Mouse (Mus musculus) gastrocnemius, postnatal 10 days (tissue): ENCODE measurements around the gene Pgm2l1. TPM values are rescaled to one million over a fixed set of nuclear protein-coding genes. Genes with fewer than 3 reads are reported as not detected.

ENCODE experiments used
- DNase-seq: peaks from one replicate; pipeline ENCODE4 v3.0.0; 2021; ENCODE audit warnings: mixed read lengths
- total RNA-seq, 2 experiments: library from RNA; stranded (reverse); gene quantifications; 2 replicates each; pipeline ENCODE4 v1.2.3; 2021

Gene Pgm2l1
- total RNA-seq, 2 experiments from 2014 or later = 11.4 to 11.5 TPM

GRCm38 (mm10) chr7:100293546-100293945 lies 66.4 kb downstream of the Pgm2l1 start:
- no peak for DNase-seq

GRCm38 (mm10) chr7:100295745-100296144 lies 68.6 kb downstream of the Pgm2l1 start:
- DNase-seq = no peak

GRCm38 (mm10) chr7:100296699-100297098 lies 69.5 kb downstream of the Pgm2l1 start:
- no peak for DNase-seq

GRCm38 (mm10) chr7:100298861-100299510 lies 71.8 kb downstream of the Pgm2l1 start:
- DNase-seq = no peak

GRCm38 (mm10) chr7:100301390-100301789 lies 74.2 kb downstream of the Pgm2l1 start:
- DNase-seq = no peak

- peak; percentile 33 for DNase-seq
These were observed 75.1 kb downstream of the Pgm2l1 start for GRCm38 (mm10) chr7:100302316-100302715.

- DNase-seq = no peak
These were observed 78.7 kb downstream of the Pgm2l1 start for GRCm38 (mm10) chr7:100305894-100306293.

- no peak for DNase-seq
These were observed 80.9 kb downstream of the Pgm2l1 start for GRCm38 (mm10) chr7:100307872-100308653.

GRCm38 (mm10) chr7:100309216-100309615 lies 82.0 kb downstream of the Pgm2l1 start:
- DNase-seq = no peak

- DNase-seq = no peak
These were observed 82.5 kb downstream of the Pgm2l1 start for GRCm38 (mm10) chr7:100309679-100310078.

GRCm38 (mm10) chr7:100310290-100310689 lies 83.1 kb downstream of the Pgm2l1 start:
- no peak for DNase-seq

- no peak for DNase-seq
These were observed 85.5 kb downstream of the Pgm2l1 start for GRCm38 (mm10) chr7:100312716-100313115.

- no peak for DNase-seq
These were observed 89.7 kb downstream of the Pgm2l1 start for GRCm38 (mm10) chr7:100316924-100317323.

GRCm38 (mm10) chr7:100317534-100317933 lies 90.3 kb downstream of the Pgm2l1 start:
- DNase-seq = no peak

GRCm38 (mm10) chr7:100323721-100324120 lies 96.5 kb downstream of the Pgm2l1 start:
- no peak for DNase-seq

- peak; percentile 58 for DNase-seq
These were observed 98.3 kb downstream of the Pgm2l1 start for GRCm38 (mm10) chr7:100325482-100325881.

GRCm38 (mm10) chr7:100327514-100327913 lies 100.3 kb downstream of the Pgm2l1 start:
- DNase-seq = no peak

Other genes starting within 250 kb of the Pgm2l1 start
- 10 to 100 TPM in 1 of 2 experiments, 1 to 10 TPM in 1; 9.2 to 10.5 TPM for gene Rnf169, start 246.9 kb upstream of the Pgm2l1 start, total RNA-seq
- 1 to 10 TPM; 2.5 to 3.3 TPM for gene Chrdl2, start 221.2 kb upstream of the Pgm2l1 start, total RNA-seq
- 10 to 100 TPM in 1 of 2 experiments, 1 to 10 TPM in 1; 8.8 to 14.2 TPM for gene Pold3, start 105.8 kb upstream of the Pgm2l1 start, total RNA-seq
- gene Lipt2, start 68.1 kb upstream of the Pgm2l1 start, total RNA-seq = 1 to 10 TPM; 5.6 to 6.3 TPM
- gene Kcne3, start 50.9 kb upstream of the Pgm2l1 start, total RNA-seq = under 1 TPM; 0.70 to 0.84 TPM
- 1 to 10 TPM; 3.5 to 5.7 TPM for gene P4ha3, start 58.1 kb downstream of the Pgm2l1 start, total RNA-seq
- gene C2cd3, start 144.8 kb downstream of the Pgm2l1 start, total RNA-seq = 1 to 10 TPM; 6.3 to 9.2 TPM
- 10 to 100 TPM; 32.0 to 40.2 TPM for gene Ppme1, start 144.9 kb downstream of the Pgm2l1 start, total RNA-seq
- gene Ucp3, start 245.6 kb downstream of the Pgm2l1 start, total RNA-seq = 10 to 100 TPM; 77.1 to 79.5 TPM